Mouse (Mus musculus): ENCODE measurements around the gene Pfn4. TPM values are rescaled to one million over a fixed set of nuclear protein-coding genes. Genes with fewer than 3 reads are reported as not detected.
A peak's percentile ranks its signal among the peaks of the same experiment; 100 is the strongest.
"Not testable (repeated sequence)": the region's sequence is repeated elsewhere in the genome, so short reads cannot be mapped to it uniquely, and the experiment has no call there.

Gene Pfn4
- total RNA-seq (2021): 1 to 10 TPM; 1.6 to 2.0 TPM
- long read RNA-seq, experiment 1, partial matches to known transcripts: 0 of 1 reads
- long read RNA-seq, experiment 1, other reads (novel, unspliced or antisense): 0 of 1 reads
- long read RNA-seq, experiment 2, partial matches to known transcripts: 0 of 4 reads
- long read RNA-seq, experiment 2, other reads (novel, unspliced or antisense): 0 of 4 reads

DNA sequence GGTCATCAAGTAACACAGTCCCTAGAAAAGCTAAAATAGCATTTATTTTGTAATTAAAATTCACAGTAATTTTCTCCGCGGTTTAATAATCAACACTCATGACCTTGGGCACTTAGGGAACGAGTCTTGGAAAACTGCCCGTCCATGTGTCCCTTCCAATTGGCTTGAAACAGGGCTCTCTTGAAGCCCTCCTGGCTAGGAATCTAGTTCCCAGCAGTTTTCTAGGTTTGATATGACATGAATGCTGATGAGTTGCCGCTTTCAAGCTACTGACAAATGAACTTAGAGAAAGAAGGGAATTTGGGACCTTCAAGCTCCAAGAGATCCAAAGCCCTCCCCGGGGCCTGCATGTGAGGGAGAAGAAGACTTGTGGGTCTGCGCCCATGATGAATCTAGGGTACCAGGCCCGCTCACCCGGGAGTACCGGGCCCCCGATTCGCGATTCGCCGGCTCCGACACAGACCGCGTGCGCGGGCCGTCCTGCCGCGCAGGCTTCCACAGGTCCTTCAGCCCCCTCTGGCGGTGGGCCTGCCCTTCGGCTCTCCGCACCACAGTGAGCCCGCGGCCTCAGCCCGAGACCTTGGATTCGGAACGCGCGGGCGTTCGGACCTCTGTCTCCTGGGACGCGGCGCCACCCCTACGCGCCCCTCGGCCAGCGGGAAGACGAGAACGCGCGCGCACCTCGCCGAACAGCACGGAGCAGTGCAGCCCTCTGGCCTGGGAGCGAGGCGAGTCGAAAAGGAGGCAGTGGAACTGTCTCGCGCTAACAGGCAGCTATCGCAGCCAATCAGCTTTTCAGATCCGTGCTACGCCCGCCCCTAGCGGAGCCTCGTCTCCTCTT is at the start of gene Pfn4, which contains the start of gene Fam228b:
Pfn4 (plus strand) TSS at position 531 of the 841 bp plus-strand sequence.
Fam228b (minus strand) TSS at position 776 of the 841 bp plus-strand sequence.
- DNase-seq: peak; percentile 96 to 99
- intact Hi-C loops (cut with DNase I): loop anchor here (5.0 kb wide), 3 partner anchors 96 to 176 kb away; partner anchors contain the start of genes Atad2b, Gm3625 and Itsn2

- DNase-seq: no peak
- intact Hi-C loops (cut with DNase I): no loop called here
These were observed 49.6 kb upstream of the Pfn4 start for GRCm38 (mm10) chr12:4719066-4719761.

GRCm38 (mm10) chr12:4719762-4720754 is 48.8 kb upstream of the Pfn4 start:
- DNase-seq: no peak
- intact Hi-C loops (cut with DNase I): no loop called here

- intact Hi-C loops (cut with DNase I): no loop called here
- no peak for DNase-seq
These were observed 39.7 kb upstream of the Pfn4 start for GRCm38 (mm10) chr12:4729165-4729564.

- intact Hi-C loops (cut with DNase I): no loop called here
- no peak for DNase-seq
These were observed 37.2 kb upstream of the Pfn4 start for GRCm38 (mm10) chr12:4731629-4732028.

- no peak for DNase-seq
- intact Hi-C loops (cut with DNase I): no loop called here
These were observed 36.5 kb upstream of the Pfn4 start for GRCm38 (mm10) chr12:4732332-4732731.

GRCm38 (mm10) chr12:4738031-4738576 is 30.7 kb upstream of the Pfn4 start, which contains the start of gene Fam228a:
Gene Fam228a, minus strand, starts transcription at chr12:4738430.
- intact Hi-C loops (cut with DNase I): no loop called here
- DNase-seq: no peak

GRCm38 (mm10) chr12:4740823-4741222 is 28.0 kb upstream of the Pfn4 start:
- peak in 1 of 2 experiments; percentile 8 for DNase-seq
- intact Hi-C loops (cut with DNase I): no loop called here

DNA sequence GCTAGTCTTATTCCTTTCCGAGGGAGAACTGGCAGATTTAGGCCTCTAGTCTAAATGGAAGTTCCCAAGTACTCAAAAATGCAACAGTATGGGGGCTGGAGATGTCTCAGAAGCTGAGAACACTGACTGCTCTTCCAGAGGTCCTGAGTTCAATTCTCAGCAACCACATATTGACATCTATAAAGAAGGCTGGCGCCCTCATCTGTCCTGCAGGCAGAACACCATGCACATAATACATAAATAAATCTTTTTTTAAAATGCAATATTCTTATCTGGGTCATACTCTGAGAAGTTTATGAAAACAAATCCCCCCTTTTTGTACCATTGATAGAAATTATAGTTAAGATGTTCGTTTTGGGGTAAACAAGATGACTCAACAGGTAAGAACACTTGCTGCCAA is 26.6 kb upstream of the Pfn4 start:
- DNase-seq: no peak
- intact Hi-C loops (cut with DNase I): no loop called here

DNA sequence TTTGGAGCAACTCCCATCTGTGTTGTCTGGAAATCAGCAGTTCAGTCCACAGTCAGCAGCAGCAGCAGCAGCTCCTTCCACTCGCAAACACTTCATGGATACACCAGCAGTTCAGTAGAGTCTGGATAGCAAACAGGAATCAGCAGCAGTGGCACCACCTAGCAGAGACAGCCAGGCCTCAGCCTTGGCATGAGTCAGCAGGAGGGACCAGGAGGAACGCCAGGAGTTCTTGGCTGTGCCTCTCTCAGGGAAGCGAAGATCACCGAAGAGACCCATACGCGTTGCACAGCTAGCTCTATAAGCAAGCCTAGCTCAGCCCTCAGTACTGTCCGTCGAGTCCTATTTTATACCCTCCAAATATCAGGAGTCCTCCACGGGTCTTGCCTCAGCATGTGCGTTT is 24.3 kb upstream of the Pfn4 start:
- intact Hi-C loops (cut with DNase I): no loop called here
- peak; percentile 8 to 16 for DNase-seq

GRCm38 (mm10) chr12:4754451-4754850 is 14.4 kb upstream of the Pfn4 start:
- DNase-seq; intact Hi-C loops (cut with DNase I): not testable (repeated sequence)

DNA sequence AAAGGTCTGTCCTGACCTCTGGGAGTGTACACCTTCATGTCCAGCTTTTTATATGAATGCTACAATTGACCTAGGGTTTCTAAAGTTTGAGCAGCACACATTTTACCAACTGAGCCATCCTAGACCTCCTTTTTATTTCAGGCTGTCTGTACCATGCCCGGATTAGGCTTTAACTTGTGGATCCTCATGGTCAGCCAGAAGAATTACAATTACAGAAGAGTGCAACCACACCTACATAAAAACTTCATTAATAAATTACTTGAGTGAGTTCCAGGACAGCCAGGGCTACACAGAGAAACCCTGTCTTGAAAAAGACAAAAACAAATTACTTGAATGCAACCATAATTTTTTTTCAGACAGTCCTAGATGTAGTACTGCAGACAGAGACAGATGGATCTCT is 11.8 kb upstream of the Pfn4 start:
- intact Hi-C loops (cut with DNase I): no loop called here
- DNase-seq: no peak

GRCm38 (mm10) chr12:4769333-4769723 is 506 bp downstream of the Pfn4 start:
- intact Hi-C loops (cut with DNase I): loop anchor here (5.0 kb wide), 3 partner anchors 97 to 177 kb away; partner anchors contain the start of genes Atad2b, Gm3625 and Itsn2

DNA sequence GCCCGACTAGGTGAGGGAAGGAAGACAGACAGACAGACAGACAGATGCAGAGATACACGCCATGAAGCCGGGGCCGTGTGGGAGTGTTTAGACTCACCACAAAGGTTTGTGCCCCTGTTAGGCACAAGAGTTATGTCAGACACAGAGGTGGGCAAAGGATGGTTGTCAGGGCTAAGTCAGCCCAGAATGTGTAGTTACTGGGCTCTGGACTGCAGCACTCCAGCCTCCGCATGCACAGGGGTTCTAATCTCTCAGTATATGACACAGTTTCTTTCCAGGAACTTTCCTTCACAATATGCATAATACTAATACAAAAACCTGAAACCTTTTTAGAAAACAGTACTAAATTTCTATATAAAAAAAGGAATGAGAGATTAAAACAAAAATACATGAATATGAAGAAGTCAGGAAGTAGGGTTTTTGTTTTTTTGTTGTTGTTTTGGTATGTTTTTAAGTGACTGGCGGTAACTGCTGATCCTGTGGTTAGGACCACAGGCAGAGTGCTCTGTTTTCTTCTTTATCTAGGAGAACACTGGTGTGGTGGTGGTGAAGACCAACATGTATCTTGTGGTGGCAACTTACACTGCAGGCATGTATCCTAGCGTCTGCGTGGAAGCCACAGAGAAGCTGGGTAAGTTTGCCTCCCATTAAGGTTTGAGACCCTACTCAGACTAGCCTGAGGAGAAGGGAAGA is 6.2 kb downstream of the Pfn4 start:
- intact Hi-C loops (cut with DNase I): no loop called here
- no peak for DNase-seq

More at GRCm38 (mm10) chr12:4769333-4769723, 506 bp downstream of the Pfn4 start:
- DNase-seq: no peak

DNA sequence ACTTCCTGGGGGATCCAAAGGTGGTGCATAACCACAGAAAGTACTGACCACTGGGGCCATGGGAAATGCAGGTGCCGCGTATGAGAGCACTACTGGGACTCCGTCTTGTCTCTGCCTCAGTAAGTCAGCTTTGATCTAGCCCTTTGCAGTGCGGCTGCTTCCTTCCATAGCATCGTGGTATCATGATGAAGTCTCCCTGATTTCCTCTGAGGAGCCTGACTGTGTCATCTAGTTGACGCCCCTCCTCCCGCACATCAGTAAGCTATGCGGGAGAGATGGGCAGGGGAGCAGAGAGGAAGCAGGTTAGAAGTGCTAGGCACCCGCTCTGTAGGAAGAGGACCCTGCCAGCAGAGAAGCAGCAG is 6.7 kb downstream of the Pfn4 start:
- intact Hi-C loops (cut with DNase I): no loop called here

DNA sequence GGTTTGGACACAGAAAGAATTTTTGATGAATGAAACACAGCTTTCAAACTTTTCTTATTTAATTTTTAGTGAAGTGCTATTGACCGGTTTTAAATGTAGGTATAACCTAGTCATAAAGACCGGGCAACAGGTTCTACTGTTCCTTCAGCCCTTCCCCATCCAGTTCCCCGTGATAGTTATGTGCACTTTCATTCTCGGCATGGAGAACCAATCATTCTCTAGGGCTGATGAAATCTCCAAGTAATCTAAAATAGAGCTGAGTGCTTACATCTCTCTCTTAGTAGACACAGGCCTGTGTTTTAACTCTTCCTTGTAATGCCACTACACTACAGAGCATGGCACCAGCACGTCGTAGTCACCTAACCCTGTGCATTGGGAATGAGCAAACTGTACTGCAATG is 8.9 kb downstream of the Pfn4 start:
- no peak for DNase-seq
- intact Hi-C loops (cut with DNase I): no loop called here

More for the DNA sequence above, 6.7 kb downstream of the Pfn4 start:
- no peak for DNase-seq

- intact Hi-C loops (cut with DNase I): no loop called here
- DNase-seq: no peak
These were observed 11.4 kb downstream of the Pfn4 start for GRCm38 (mm10) chr12:4780245-4780644.

DNA sequence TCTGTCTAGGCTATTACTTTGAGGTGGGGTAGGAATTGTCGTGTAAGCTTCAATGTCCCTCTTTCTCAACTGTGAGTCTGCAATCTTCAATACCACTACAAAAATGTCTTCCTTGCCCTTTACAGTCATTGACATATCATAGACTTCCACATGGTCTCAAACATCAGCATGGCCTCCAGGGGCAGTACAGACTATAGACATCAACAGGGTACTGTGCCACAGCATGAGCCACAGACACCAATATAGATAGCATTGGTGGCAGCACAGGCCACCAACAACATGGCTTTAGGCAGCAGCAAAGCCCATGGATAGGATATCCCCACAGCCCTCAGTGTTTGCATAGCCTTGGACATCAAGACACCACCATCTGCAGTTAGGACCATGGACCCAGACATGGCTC is 12.4 kb downstream of the Pfn4 start:
- intact Hi-C loops (cut with DNase I): no loop called here
- DNase-seq: no peak

Data from heart, postnatal 14 days (tissue).